Mouse (Mus musculus) T-helper 2 cell (primary cell): ENCODE measurements around the gene Mia3.
"Not testable (repeated sequence)": the region's sequence is repeated elsewhere in the genome, so short reads cannot be mapped to it uniquely, and the experiment has no call there.

Experiments used
- in situ Hi-C: fragments of 300-600 bp; cut with MboI, MseI; formaldehyde crosslinking; loops from one replicate; pipeline ENCODE4 v1.15.1; 2025; ENCODE audit warnings: high pct_unique_total_duplicates

Mia3 gene

DNA sequence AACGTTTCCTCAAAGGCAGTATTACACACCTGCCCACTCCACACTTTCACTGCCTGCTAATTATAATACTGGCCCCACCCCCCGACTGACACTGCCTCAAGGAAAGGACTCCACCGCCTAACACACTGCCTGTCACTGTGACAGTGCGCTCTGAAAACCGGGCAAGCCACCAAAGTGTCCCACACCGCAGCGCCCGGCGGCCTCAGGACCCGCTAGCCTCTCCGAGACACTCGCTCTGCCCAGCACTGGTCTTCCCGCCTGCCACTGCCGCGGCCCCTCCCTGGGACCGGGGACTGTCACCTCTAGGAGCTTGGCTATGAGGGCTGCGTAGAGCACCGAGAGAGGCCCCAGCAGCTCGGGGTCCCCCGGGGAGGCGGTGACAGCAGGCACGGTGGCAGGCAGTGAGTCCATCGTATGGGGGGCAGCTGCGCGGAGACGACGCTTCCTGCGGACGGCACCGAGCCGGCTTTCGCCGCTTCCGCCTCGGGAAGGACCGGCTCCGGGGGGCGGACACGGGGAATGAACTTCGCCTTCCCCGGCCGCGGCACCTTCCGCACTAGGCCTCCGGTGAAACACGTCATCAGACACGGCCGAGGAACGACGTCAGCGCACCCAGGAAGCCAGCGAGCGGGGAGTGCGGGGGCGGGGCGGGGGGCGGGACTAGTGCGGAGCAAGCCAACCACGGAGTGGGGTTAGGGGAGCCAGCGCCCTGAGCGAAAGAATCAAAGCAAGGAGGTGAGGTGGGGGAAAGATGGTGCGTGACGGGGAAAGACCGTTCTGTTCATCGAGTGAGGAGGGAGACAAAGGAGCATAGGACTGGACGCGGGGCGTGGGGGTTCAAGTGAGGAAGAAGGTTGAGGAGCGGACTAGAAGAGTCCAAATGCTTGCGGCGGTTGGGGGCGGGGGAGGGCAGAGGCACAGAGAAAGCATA lies 24.2 kb downstream of the Mia3 start:
- in situ Hi-C loops, result no loop called here

GRCm38 (mm10) chr1:183342902-183343301 lies 26.5 kb downstream of the Mia3 start:
- in situ Hi-C loops, result not testable (repeated sequence)

DNA sequence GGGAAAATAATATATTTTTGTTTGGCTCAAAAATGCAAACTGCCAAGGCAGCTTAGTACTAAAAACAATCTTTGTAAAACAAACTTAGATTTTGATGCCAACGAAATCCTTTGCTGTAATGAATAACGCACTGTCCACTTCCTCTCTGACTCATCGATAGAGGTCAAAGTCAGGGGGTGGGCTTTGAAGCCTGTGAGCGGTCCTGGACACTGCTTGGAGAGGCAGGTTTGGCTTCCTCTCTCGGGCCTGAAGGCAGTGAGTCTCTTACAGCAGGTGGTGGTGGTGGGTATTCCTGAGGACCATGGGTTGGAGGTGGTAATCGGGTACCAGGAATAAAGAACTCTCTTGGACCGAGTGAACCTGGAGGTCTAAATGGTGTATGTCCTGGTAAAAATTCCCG lies 42.2 kb downstream of the Mia3 start:
- in situ Hi-C loops, result no loop called here

DNA sequence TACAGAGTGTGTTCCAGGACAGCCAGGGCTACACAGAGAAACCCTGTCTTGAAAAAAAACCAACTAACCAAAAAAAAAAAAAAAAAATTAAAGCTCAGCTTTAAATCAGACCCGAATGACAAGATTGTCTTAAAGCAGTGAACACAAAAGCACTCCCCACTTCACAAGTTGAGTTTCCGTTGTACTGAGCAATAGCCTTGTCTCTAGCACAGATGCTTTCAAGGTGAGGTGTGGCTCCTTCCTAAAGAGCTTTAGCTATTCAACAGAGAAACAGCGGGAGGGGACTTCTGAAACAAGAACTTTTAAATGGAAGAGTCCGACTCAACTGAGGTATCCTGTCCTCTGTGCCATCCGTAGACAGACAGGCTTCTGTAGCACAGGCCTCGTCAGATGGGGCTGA lies 44.9 kb downstream of the Mia3 start:
- in situ Hi-C loops, result no loop called here

DNA sequence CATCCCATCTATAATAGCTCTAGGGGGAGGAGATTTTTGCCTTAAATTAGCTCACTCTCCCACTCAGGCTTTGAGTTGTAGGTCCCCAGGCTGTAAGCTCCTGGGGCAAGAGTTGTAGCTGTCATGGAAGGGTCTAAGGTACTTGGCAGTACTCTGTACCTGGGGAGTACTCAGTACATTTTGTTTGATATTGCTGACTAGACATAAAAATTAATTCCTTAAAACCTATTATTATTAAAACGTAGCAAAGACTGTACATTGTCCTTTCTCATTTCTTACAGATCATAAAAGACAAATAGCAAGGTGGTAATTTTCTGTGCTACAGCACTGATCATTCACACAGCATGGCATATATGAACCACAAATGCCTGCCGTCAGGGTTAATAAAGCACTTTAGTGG lies 45.4 kb downstream of the Mia3 start:
- in situ Hi-C loops, result no loop called here

- in situ Hi-C loops, result not testable (repeated sequence)
Observed at GRCm38 (mm10) chr1:183322496-183322895, 46.9 kb downstream of the Mia3 start.

DNA sequence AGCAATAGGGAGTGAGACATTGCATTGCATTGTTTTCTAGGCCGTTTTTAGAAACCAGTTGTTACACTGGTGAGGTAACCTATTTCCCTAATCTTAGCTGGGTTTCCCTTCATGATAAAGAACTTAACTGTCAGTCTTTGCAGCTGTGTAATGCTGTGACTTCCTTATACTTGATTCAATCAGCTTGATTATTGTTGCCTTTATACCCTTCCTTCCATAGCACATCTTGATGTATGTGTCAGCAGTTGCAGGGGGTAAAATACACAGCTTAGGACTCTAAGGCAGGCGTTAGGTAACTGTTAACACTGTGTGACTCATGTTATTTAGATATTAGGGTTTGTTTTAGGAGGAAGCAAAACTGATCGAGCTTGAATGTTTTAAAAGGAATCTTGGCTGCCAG lies 48.6 kb downstream of the Mia3 start:
- in situ Hi-C loops, result no loop called here

GRCm38 (mm10) chr1:183315783-183316182 lies 53.6 kb downstream of the Mia3 start:
- in situ Hi-C loops, result no loop called here

GRCm38 (mm10) chr1:183312076-183312475 lies 57.3 kb downstream of the Mia3 start:
- in situ Hi-C loops, result no loop called here

- in situ Hi-C loops, result not testable (repeated sequence)
Observed at GRCm38 (mm10) chr1:183309601-183310000, 59.8 kb downstream of the Mia3 start.

DNA sequence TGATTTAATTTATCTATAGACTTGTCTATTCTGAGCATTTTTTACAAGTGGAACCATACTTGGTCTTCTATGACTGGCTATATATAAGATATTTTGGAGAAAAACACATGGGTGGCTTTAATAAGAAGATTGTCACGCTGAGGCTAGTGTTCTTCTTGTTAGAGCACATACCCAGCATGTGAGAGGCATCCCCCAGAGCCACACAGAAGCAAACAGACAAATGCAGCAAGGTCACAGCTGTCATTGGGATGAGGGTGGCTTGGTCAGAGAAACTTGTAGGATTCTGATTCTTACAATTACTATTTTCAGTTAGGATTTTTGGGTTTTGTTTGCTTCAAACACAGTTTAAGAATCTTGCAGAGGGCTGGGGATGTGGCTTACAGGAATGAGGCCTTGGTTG lies 60.9 kb downstream of the Mia3 start:
- in situ Hi-C loops, result no loop called here

- in situ Hi-C loops, result no loop called here
Observed at GRCm38 (mm10) chr1:183307555-183307954, 61.8 kb downstream of the Mia3 start.

DNA sequence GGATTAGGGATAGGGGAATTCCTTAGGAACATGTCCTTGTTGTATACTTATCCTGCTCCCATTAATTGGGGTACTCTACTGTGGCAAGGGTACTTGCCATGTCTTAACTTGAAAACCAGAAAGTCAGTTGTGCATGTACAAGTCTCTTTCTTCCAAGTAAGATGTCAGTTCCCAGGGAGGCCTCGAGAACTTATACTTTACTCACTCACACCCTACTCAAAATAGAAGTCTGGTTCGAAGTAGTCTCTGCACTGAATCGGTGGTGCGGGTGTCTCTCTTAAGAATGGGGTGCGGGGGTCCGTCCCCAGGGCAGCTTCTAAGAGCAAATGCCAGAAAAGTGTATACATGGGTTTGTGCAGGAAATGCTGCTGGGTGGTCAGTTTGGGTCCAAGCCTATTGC lies 70.2 kb downstream of the Mia3 start:
- in situ Hi-C loops, result loop anchor here (5.0 kb wide), 1 partner anchor 1367 kb away; no protein-coding TSS in a partner anchor

- in situ Hi-C loops, result loop anchor here (5.0 kb wide), 1 partner anchor 1366 kb away; no protein-coding TSS in a partner anchor
Observed at GRCm38 (mm10) chr1:183297886-183298489, 71.4 kb downstream of the Mia3 start.

DNA sequence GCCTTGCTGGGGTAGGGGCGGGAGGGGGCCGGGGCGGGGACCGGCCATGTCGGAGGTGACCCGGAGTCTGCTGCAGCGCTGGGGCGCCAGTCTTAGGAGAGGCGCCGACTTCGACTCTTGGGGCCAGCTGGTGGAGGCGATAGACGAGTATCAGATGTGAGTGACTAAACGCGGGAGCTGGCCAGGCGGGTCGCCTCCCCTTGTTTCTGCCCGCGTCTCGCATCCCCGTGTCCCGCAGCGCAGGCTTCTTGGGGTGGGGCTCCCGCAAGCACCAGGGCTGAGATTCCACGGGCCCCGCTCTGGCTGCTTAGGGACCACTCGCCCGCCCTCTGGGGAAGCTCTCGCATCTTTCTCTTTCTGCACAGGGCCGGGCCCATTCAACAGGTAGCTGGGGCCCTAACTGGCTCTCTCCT lies 71.9 kb downstream of the Mia3 start:
- in situ Hi-C loops, result loop anchor here (5.0 kb wide), 1 partner anchor 1365 kb away; no protein-coding TSS in a partner anchor

- in situ Hi-C loops, result loop anchor here (5.0 kb wide), 1 partner anchor 1365 kb away; no protein-coding TSS in a partner anchor
Observed at GRCm38 (mm10) chr1:183296877-183297383, 72.4 kb downstream of the Mia3 start, which contains the start of gene Brox. Gene Brox (minus strand): TSS chr1:183297269.

DNA sequence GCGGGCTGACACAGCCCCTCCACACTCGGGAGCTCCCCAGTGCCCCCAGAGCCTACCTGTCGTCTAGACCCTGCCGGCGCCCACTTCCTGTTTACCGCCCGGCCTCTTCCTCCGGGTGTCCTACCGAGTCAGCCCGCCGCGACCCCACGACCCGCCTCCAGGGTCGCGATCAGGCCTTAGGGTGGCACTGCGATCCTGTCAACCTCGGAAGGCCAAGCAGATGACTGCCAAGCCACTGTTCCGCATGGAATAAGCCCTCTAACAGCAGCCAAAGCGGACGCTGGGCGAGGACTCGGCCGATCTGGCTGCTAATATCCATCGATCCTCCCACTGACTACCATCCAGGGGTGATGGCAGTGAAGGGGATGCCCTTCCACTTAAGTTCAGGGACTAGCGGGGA lies 72.9 kb downstream of the Mia3 start, which contains the start of gene Aida:
Aida (plus strand) TSS at position 126 of the 400 bp plus-strand sequence.
- in situ Hi-C loops, result loop anchor here (5.0 kb wide), 1 partner anchor 1364 kb away; no protein-coding TSS in a partner anchor

DNA sequence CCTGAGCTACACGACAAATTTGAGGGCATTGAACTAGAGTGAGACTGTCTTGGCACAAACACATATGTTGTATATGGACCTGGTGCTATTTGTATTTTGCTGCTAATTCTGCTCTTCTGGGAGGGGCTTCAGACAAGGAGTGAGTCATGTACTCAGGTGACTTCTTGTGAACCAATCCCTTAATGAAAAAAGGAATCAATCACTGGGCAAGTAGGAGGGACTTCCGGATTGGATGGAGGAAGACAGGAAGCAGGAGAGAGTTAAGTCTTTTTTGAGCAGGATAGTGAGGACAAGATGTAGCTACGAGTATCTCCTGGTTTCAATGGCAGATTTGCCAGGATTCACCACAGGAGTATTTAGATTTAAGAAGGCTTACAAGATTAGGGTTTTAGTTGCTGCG lies 79.8 kb downstream of the Mia3 start:
- in situ Hi-C loops, result no loop called here

- in situ Hi-C loops, result no loop called here
Observed at GRCm38 (mm10) chr1:183288351-183288750, 81.0 kb downstream of the Mia3 start.
